Mouse (Mus musculus) small intestine, adult 2 months (tissue): Measurements from ENCODE around the gene Gm13889. TPM values are rescaled to one million over a fixed set of nuclear protein-coding genes. Genes with fewer than 3 reads are reported as not detected.

Experiments used
- H3K27ac ChIP-seq: fragments of 200-500 bp; 2 replicates; pipeline ENCODE4 v1.5.1; 2012; ENCODE audit warnings: low read depth, low read length, control low read depth, inconsistent platforms; ENCODE audit not compliant: insufficient read depth
- H3K27me3 ChIP-seq: fragments of 200-500 bp; 2 replicates; pipeline ENCODE4 v1.6.1; 2012; ENCODE audit warnings: mild to moderate bottlenecking, moderate library complexity, low read length, inconsistent platforms; ENCODE audit not compliant: control insufficient read depth, insufficient read depth
- H3K36me3 ChIP-seq: fragments of 200-500 bp; 2 replicates; pipeline ENCODE4 v1.6.1; 2012; ENCODE audit warnings: mild to moderate bottlenecking, low read length, control low read depth, inconsistent platforms; ENCODE audit not compliant: control insufficient read depth, insufficient read depth
- H3K4me1 ChIP-seq: fragments of 200-500 bp; 2 replicates; pipeline ENCODE4 v1.6.1; 2012; ENCODE audit warnings: low read length, inconsistent platforms, mixed read lengths; ENCODE audit not compliant: control insufficient read depth, insufficient read depth, insufficient read length
- H3K4me3 ChIP-seq: fragments of 200-500 bp; 2 replicates; pipeline ENCODE4 v1.5.1; 2012; ENCODE audit warnings: low read depth, mild to moderate bottlenecking, control low read depth, inconsistent platforms, low read length, moderate library complexity
- CTCF ChIP-seq: fragments of 200-500 bp; IDR thresholded peaks from 2 replicates; pipeline ENCODE4 v1.5.1; 2012; ENCODE audit warnings: low read depth, mild to moderate bottlenecking, control low read depth, inconsistent platforms, low read length, moderate library complexity, mixed read lengths; ENCODE audit not compliant: insufficient replicate concordance, insufficient read length; ENCODE audit errors: extremely low read depth
- POLR2A ChIP-seq: fragments of 200-500 bp; IDR thresholded peaks from 2 replicates; pipeline ENCODE4 v1.6.1; 2012; ENCODE audit warnings: low read depth, mild to moderate bottlenecking, control low read depth, inconsistent platforms, low read length, moderate library complexity
- WGBS: fragments of 180-500 bp; shearing (Covaris S2); methylation state at CpG from one replicate; pipeline ENCODE4 v1.1.7; 2018; 5-methylcytosine and 5-hydroxymethylcytosine counted together
- polyA plus RNA-seq: library from polyadenylated mRNA; depleted of rRNA; stranded (reverse); fragments of >200 nt; gene quantifications from 2 replicates; pipeline ENCODE4 v1.2.3, GENCODE M21; 2012

Gene Gm13889
- polyA plus RNA-seq, 1 experiment, result 49.5 TPM

- no peak for TF ChIP-seq CTCF
- TF ChIP-seq POLR2A, result no peak
- H3K27ac ChIP-seq, result no peak overlapping the region
Measured at GRCm38 (mm10) chr2:93975041-93975440, 18.0 kb upstream of the Gm13889 start.

GRCm38 (mm10) chr2:93971647-93972046 lies 14.6 kb upstream of the Gm13889 start:
- H3K27me3 ChIP-seq, result no peaks in the 10 kb centered on the region
- WGBS, result 61% methylated on average over 3 of the region's 3 CpGs
- H3K4me1 ChIP-seq, result peaks cover 5% of the 10 kb centered on the region
- no peak overlapping the region for H3K27ac ChIP-seq
- no peak overlapping the region for H3K4me3 ChIP-seq
- TF ChIP-seq POLR2A, result no peak
- TF ChIP-seq CTCF, result no peak
- no peaks in the 10 kb centered on the region for H3K36me3 ChIP-seq

More at GRCm38 (mm10) chr2:93975041-93975440, 18.0 kb upstream of the Gm13889 start:
- no peak overlapping the region for H3K4me3 ChIP-seq
- no peaks in the 10 kb centered on the region for H3K27me3 ChIP-seq
- 58% methylated on average over 7 of the region's 7 CpGs for WGBS
- peaks cover 8% of the 10 kb centered on the region for H3K4me1 ChIP-seq
- H3K36me3 ChIP-seq, result 0 out of 2 replicates have a peak, but pooled peaks cover 4% of the 10 kb centered on the region

GRCm38 (mm10) chr2:93964494-93965160 lies 7.6 kb upstream of the Gm13889 start:
- 0 out of 2 replicates have a peak, but pooled peaks cover 1% of the 10 kb centered on the region for H3K4me1 ChIP-seq
- no peak for TF ChIP-seq POLR2A
- TF ChIP-seq CTCF, result no peak
- H3K4me3 ChIP-seq, result no peak overlapping the region
- H3K27ac ChIP-seq, result no peak overlapping the region
- no peaks in the 10 kb centered on the region for H3K27me3 ChIP-seq
- no peaks in the 10 kb centered on the region for H3K36me3 ChIP-seq
- WGBS, result 58% methylated on average over 7 of the region's 7 CpGs

GRCm38 (mm10) chr2:93963802-93964201 lies 6.8 kb upstream of the Gm13889 start:
- Histone ChIP-seq H3K4me3 (no peak overlapping the region), H3K27ac (no peak overlapping the region), H3K27me3 (no peaks in the 10 kb centered on the region), H3K4me1 (0 out of 2 replicates have a peak, but pooled peaks cover 1% of the 10 kb centered on the region), H3K36me3 (no peaks in the 10 kb centered on the region)
- no peak for TF ChIP-seq CTCF
- 80% methylated on average over 1 of the region's 1 CpGs for WGBS

- Histone ChIP-seq H3K36me3 (no peaks in the 10 kb centered on the region), H3K27me3 (peaks cover 5% of the 10 kb centered on the region), H3K4me1 (peaks cover 7% of the 10 kb centered on the region; the same call in 1 of the 2 replicates), H3K27ac (peak overlapping the region; percentile 26; the same call in 1 of the 2 replicates), H3K4me3 (no peak overlapping the region)
- 62% methylated on average over 8 of the region's 8 CpGs for WGBS
- TF ChIP-seq CTCF (no peak), POLR2A (no peak)
Measured at GRCm38 (mm10) chr2:93961716-93962115, 4.7 kb upstream of the Gm13889 start.

- Histone ChIP-seq H3K4me1 (peaks cover 7% of the 10 kb centered on the region; the same call in 1 of the 2 replicates), H3K27ac (no peak overlapping the region), H3K4me3 (no peak overlapping the region), H3K36me3 (no peaks in the 10 kb centered on the region), H3K27me3 (peaks cover 17% of the 10 kb centered on the region)
- WGBS, result 71% methylated on average over 8 of the region's 8 CpGs
- TF ChIP-seq POLR2A (no peak), CTCF (no peak)
Measured at GRCm38 (mm10) chr2:93959346-93959745, 2.3 kb upstream of the Gm13889 start.

- peaks cover 7% of the 10 kb centered on the region; the same call in 1 of the 2 replicates for H3K4me1 ChIP-seq
- no peak overlapping the region for H3K4me3 ChIP-seq
- 73% methylated on average over 3 of the region's 3 CpGs for WGBS
- H3K27me3 ChIP-seq, result peaks cover 22% of the 10 kb centered on the region
- no peak overlapping the region for H3K27ac ChIP-seq
- no peak for TF ChIP-seq POLR2A
- no peak for TF ChIP-seq CTCF
- H3K36me3 ChIP-seq, result no peaks in the 10 kb centered on the region
Measured at GRCm38 (mm10) chr2:93958216-93958615, 1.2 kb upstream of the Gm13889 start.

GRCm38 (mm10) chr2:93957785-93958175 lies 779 bp upstream of the Gm13889 start:
- H3K4me1 ChIP-seq, result peaks cover 7% of the 10 kb centered on the region; the same call in 1 of the 2 replicates
- no peaks in the 10 kb centered on the region for H3K36me3 ChIP-seq
- H3K27me3 ChIP-seq, result peaks cover 22% of the 10 kb centered on the region
- H3K27ac ChIP-seq, result no peak overlapping the region
- WGBS, result 63% methylated on average over 8 of the region's 8 CpGs
- TF ChIP-seq CTCF, result no peak
- no peak for TF ChIP-seq POLR2A
- no peak overlapping the region for H3K4me3 ChIP-seq
